8 mouse cellular contexts compared by ENCODE assay signal in genomic region chr14:76504121-76504737, GRCm38 (mm10). TPM values are rescaled to one million over a fixed set of nuclear protein-coding genes. Genes with fewer than 3 reads are reported as not detected.
DNase-seq lines count a peak whose midpoint lies in the region; ATAC-seq and TF ChIP-seq lines count a peak whose summit lies in the region.

No protein-coding gene starts in this region.

- peak overlapping the region; percentile 82 for H3K27ac ChIP-seq in brown adipose tissue, adult 24 weeks (replicated peaks; ENCODE audit: low read depth, low read length)
- H3K27ac ChIP-seq in heart, embryonic 13.5 days (replicated peaks), result peak overlapping the region; percentile 100
- H3K27ac ChIP-seq in kidney, postnatal 0 days, result peak overlapping the region; percentile 99
- H3K27ac ChIP-seq in liver, embryonic 11.5 days (ENCODE audit: low read depth, low read length), result peak overlapping the region; percentile 97

- ATAC-seq in CD4-positive, CD25-positive, alpha-beta regulatory T cell, adult 4 months, result peak; percentile 84
- ATAC-seq in erythroid progenitor cell, adult 5-6 weeks (replicated peaks; ENCODE audit: low FRiP score, poor library complexity, severe bottlenecking), result peak; percentile 83
- peak; percentile 93 for ATAC-seq in heart, embryonic 13.5 days (ENCODE audit: extremely low read depth, insufficient number of reproducible peaks, low FRiP score, low TSS enrichment)
- ATAC-seq in kidney, postnatal 0 days (replicated peaks; ENCODE audit: low FRiP score, low read depth), result peak; percentile 93
- peak; percentile 97 for ATAC-seq in liver, embryonic 11.5 days (replicated peaks; ENCODE audit: low FRiP score)

- H3K4me2 ChIP-seq in heart, embryonic 13.5 days, result peak overlapping the region; percentile 97
- peak overlapping the region; percentile 88 for H3K4me2 ChIP-seq in kidney, postnatal 0 days (ENCODE audit: low read length)
- peak overlapping the region; percentile 83 for H3K4me2 ChIP-seq in liver, embryonic 11.5 days
- peak overlapping the region; percentile 96 for H3K4me2 ChIP-seq in myocyte (ENCODE audit: low read depth)

- TF ChIP-seq CTCF in kidney, postnatal 0 days (IDR thresholded peaks at IDR 0.05; ENCODE audit: low read depth), result no peak

- H3K36me3 ChIP-seq in heart, embryonic 13.5 days, result peaks cover 21% of the 10 kb centered on the region
- H3K36me3 ChIP-seq in kidney, postnatal 0 days (ENCODE audit: insufficient read depth, low read length), result peaks cover 18% of the 10 kb centered on the region; the same call in 1 of the 2 replicates
- H3K36me3 ChIP-seq in liver, embryonic 11.5 days (ENCODE audit: control insufficient read depth, insufficient read depth, low read length), result peaks cover 12% of the 10 kb centered on the region
- H3K36me3 ChIP-seq in myocyte (ENCODE audit: control insufficient read depth, insufficient read depth), result peaks cover 20% of the 10 kb centered on the region

- TF ChIP-seq POLR2A in myocyte (IDR thresholded peaks at IDR 0.05; ENCODE audit: insufficient read length, low read depth), result peak; percentile 100

- peak; percentile 97 for DNase-seq in kidney, postnatal 0 days (ENCODE audit: low spot score)
- peak; percentile 94 for DNase-seq in liver, embryonic 11.5 days (ENCODE audit: low spot score)
- peak; percentile 94 to 96 for DNase-seq in spleen, postnatal 4 days (ENCODE audit: low spot score in 2 of 2)

- peak overlapping the region; percentile 98 for H3K9ac ChIP-seq in heart, embryonic 13.5 days
- H3K9ac ChIP-seq in kidney, postnatal 0 days (ENCODE audit: low read depth, low read length), result peak overlapping the region; percentile 98
- H3K9ac ChIP-seq in liver, embryonic 11.5 days (ENCODE audit: low read depth, low read length), result peak overlapping the region; percentile 97

- peaks cover 27% of the 10 kb centered on the region for H3K79me2 ChIP-seq in myocyte (ENCODE audit: control insufficient read depth, insufficient read depth)

- under 1% methylated on average over 50 of the region's 52 CpGs for WGBS in heart, embryonic 13.5 days
- WGBS in kidney, postnatal 0 days, result under 1% methylated on average over 50 of the region's 52 CpGs
- under 1% methylated on average over 31 of the region's 52 CpGs for WGBS in liver, embryonic 11.5 days

- H3ac ChIP-seq in myocyte (ENCODE audit: control insufficient read depth, insufficient read length), result no peak overlapping the region

- H3K4me1 ChIP-seq in brown adipose tissue, adult 24 weeks (ENCODE audit: control insufficient read depth, insufficient read depth, insufficient read length, low read length), result peaks cover 5% of the 10 kb centered on the region; the same call in 1 of the 2 replicates
- H3K4me1 ChIP-seq in heart, embryonic 13.5 days, result peaks cover 34% of the 10 kb centered on the region
- peaks cover 12% of the 10 kb centered on the region; the same call in 1 of the 2 replicates for H3K4me1 ChIP-seq in kidney, postnatal 0 days (replicated peaks; ENCODE audit: insufficient read depth, low read length)
- peaks cover 19% of the 10 kb centered on the region for H3K4me1 ChIP-seq in liver, embryonic 11.5 days (replicated peaks; ENCODE audit: control insufficient read depth, insufficient read depth, low read length)

- H3K27me3 ChIP-seq in heart, embryonic 13.5 days (replicated peaks), result no peaks in the 10 kb centered on the region
- no peaks in the 10 kb centered on the region for H3K27me3 ChIP-seq in kidney, postnatal 0 days (ENCODE audit: insufficient read depth, low read length)
- H3K27me3 ChIP-seq in liver, embryonic 11.5 days (replicated peaks; ENCODE audit: control insufficient read depth, insufficient read depth, low read length), result no peaks in the 10 kb centered on the region
- H3K27me3 ChIP-seq in myocyte (ENCODE audit: control insufficient read depth, insufficient read depth, insufficient read length), result no peaks in the 10 kb centered on the region

- H3K4me3 ChIP-seq in brown adipose tissue, adult 24 weeks (ENCODE audit: insufficient read depth, low read depth, low read length), result peak overlapping the region; percentile 89
- peak overlapping the region; percentile 75 for H3K4me3 ChIP-seq in heart, embryonic 13.5 days
- H3K4me3 ChIP-seq in kidney, postnatal 0 days (replicated peaks; ENCODE audit: low read depth, low read length), result peak overlapping the region; percentile 96
- H3K4me3 ChIP-seq in liver, embryonic 11.5 days (ENCODE audit: low read depth, low read length), result peak overlapping the region; percentile 91
- H3K4me3 ChIP-seq in myocyte, result peak overlapping the region; percentile 97

- no peaks in the 10 kb centered on the region for H3K9me3 ChIP-seq in heart, embryonic 13.5 days
- no peaks in the 10 kb centered on the region for H3K9me3 ChIP-seq in kidney, postnatal 0 days (replicated peaks; ENCODE audit: low read length)
- H3K9me3 ChIP-seq in liver, embryonic 11.5 days (ENCODE audit: control insufficient read depth, low read length), result no peaks in the 10 kb centered on the region

TF ChIP-seq in myocyte, 11 proteins besides CTCF, POLR2A, EP300 and RAD21:
- TF ChIP-seq TCF3 (IDR thresholded peaks at IDR 0.05; ENCODE audit: insufficient read length, low read depth) (peak; percentile 18), MYOG (IDR thresholded peaks at IDR 0.05; ENCODE audit: control insufficient read depth in 1 of 3, insufficient read depth in 1 of 3, insufficient read length in 2 of 3, low read depth in 2 of 3) (peak in 1 of 3 experiments; percentile 3), USF1 (IDR thresholded peaks at IDR 0.05; ENCODE audit: low read depth) (no peak), SRF (IDR thresholded peaks at IDR 0.05; ENCODE audit: control insufficient read depth, insufficient read length, low read depth) (no peak), POLR2AphosphoS2 (IDR thresholded peaks at IDR 0.05; ENCODE audit: insufficient read length, low read depth) (peak; percentile 100), TCF12 (IDR thresholded peaks at IDR 0.05; ENCODE audit: insufficient read depth, poor library complexity, severe bottlenecking) (no peak), MAX (IDR thresholded peaks at IDR 0.05; ENCODE audit: low read depth) (no peak), REST (IDR thresholded peaks at IDR 0.05; ENCODE audit: insufficient read depth, insufficient read length) (peak; percentile 64)
TF ChIP-seq in myocyte: peak in this region for 4.

RNA-seq across cellular contexts. Expression of gene Serp2, which starts 52.5 kb away (rescaled TPM):
- polyA plus RNA-seq in CD4-positive, CD25-positive, alpha-beta regulatory T cell, adult 4 months (2017; shearing (Covaris generic)), result 1 to 10 TPM; 1.3 to 2.1 TPM
- not detected in 2 replicates for polyA plus RNA-seq in brown adipose tissue, adult 24 weeks (2012; ENCODE audit: insufficient read depth, insufficient read length, missing spikeins)
- total RNA-seq in erythroid progenitor cell, adult 5-6 weeks (2015; ENCODE audit: low replicate concordance), result not detected in 2 replicates
- not detected in 2 replicates for total RNA-seq in erythroid progenitor cell, adult 5-6 weeks (2017; ENCODE audit: low replicate concordance)
- polyA plus RNA-seq in heart, embryonic 13.5 days (2015; fragmentation: Nextera tagmentation; extraction: Ambion mirVana), result 12.2 and 13.6 TPM in 2 replicates
- polyA plus RNA-seq in kidney, postnatal 0 days (2015; fragmentation: Nextera tagmentation; extraction: Ambion mirVana), result 13.1 and 13.7 TPM in 2 replicates
- 4.3 and 5.3 TPM in 2 replicates for polyA plus RNA-seq in liver, embryonic 11.5 days (2014; fragmentation: Nextera tagmentation; extraction: Ambion mirVana)
- 17.0 TPM for polyA plus RNA-seq in myocyte (2012; fragmentation: generic; extraction: Trizol)

Comparison
In these comparisons a context has a peak if more than half of its experiments do, and no peak if none do; other contexts are left out.
1. Peak in every context shown above with its lines: DNase-seq, ATAC-seq, H3K4me3 ChIP-seq and H3K27ac ChIP-seq.